Mouse (Mus musculus) MEL (cell line): ENCODE measurements around the gene Tcf25.

ENCODE experiments used
- CHD1 ChIP-seq: IDR thresholded peaks from 2 replicates; pipeline ENCODE4 v1.6.1; 2012; ENCODE audit warnings: low read depth, mild to moderate bottlenecking, inconsistent platforms, low read length, improper control_type of control experiment
- CHD2 ChIP-seq: IDR thresholded peaks from 2 replicates; pipeline ENCODE4 v1.6.1; 2011; ENCODE audit warnings: low read length, improper control_type of control experiment
- CTCF ChIP-seq, 3 experiments: IDR thresholded peaks in 2 of 3; conservative IDR thresholded peaks in 1 of 3; 2 replicates each; pipeline ENCODE4 v1.5.1; 2011 to 2012; ENCODE audit warnings: low read length in 3 of 3, low read depth in 2 of 3, mild to moderate bottlenecking in 2 of 3, improper control_type of control experiment in 1 of 3, inconsistent platforms in 1 of 3, mixed read lengths in 1 of 3, moderate library complexity in 1 of 3; ENCODE audit not compliant: control insufficient read depth in 1 of 3, insufficient read depth in 1 of 3, poor library complexity in 1 of 3, severe bottlenecking in 1 of 3
- EP300 ChIP-seq, 2 experiments: IDR thresholded peaks; 2 replicates each; pipeline ENCODE4 v1.6.1; 2011; ENCODE audit warnings: improper control_type of control experiment in 2 of 2, low read length in 2 of 2, low read depth in 1 of 2, mild to moderate bottlenecking in 1 of 2
- GABPA ChIP-seq: IDR thresholded peaks from 2 replicates; pipeline ENCODE4 v1.6.1; 2012; ENCODE audit warnings: low read depth, mild to moderate bottlenecking, inconsistent platforms, low read length, improper control_type of control experiment, moderate library complexity
- GATA1 ChIP-seq: IDR thresholded peaks from 2 replicates; pipeline ENCODE4 v1.6.1; 2011; ENCODE audit warnings: low read depth, low read length, improper control_type of control experiment
- MAX ChIP-seq: IDR thresholded peaks from 2 replicates; pipeline ENCODE4 v1.6.1; 2011; ENCODE audit warnings: low read length, improper control_type of control experiment
- MXI1 ChIP-seq: IDR thresholded peaks from 2 replicates; pipeline ENCODE4 v1.6.1; 2011; ENCODE audit warnings: mild to moderate bottlenecking, low read depth, low read length, improper control_type of control experiment
- POLR2A ChIP-seq, 2 experiments: IDR thresholded peaks; 2 replicates each; pipeline ENCODE4 v1.6.1; 2011 to 2012; ENCODE audit warnings: low read length in 2 of 2, mild to moderate bottlenecking in 2 of 2, control low read depth in 1 of 2, improper control_type of control experiment in 1 of 2, low read depth in 1 of 2, moderate library complexity in 1 of 2; ENCODE audit not compliant: control insufficient read depth in 1 of 2, insufficient read depth in 1 of 2, poor library complexity in 1 of 2
- POLR2AphosphoS2 ChIP-seq: IDR thresholded peaks from 2 replicates; pipeline ENCODE4 v1.6.1; 2011; ENCODE audit warnings: low read length, improper control_type of control experiment
- RAD21 ChIP-seq: IDR thresholded peaks from 2 replicates; pipeline ENCODE4 v1.6.1; 2011; ENCODE audit warnings: mild to moderate bottlenecking, low read depth, low read length, improper control_type of control experiment
- SIN3A ChIP-seq: IDR thresholded peaks from 2 replicates; pipeline ENCODE4 v1.6.1; 2012; ENCODE audit warnings: low read length, improper control_type of control experiment, inconsistent platforms
- USF1 ChIP-seq: IDR thresholded peaks from 2 replicates; pipeline ENCODE4 v1.6.1; 2014; ENCODE audit warnings: low read depth, mild to moderate bottlenecking, inconsistent platforms, low read length, improper control_type of control experiment, moderate library complexity
- ZNF384 ChIP-seq: IDR thresholded peaks from 2 replicates; pipeline ENCODE4 v1.6.1; 2012; ENCODE audit warnings: low read depth, mild to moderate bottlenecking, inconsistent platforms, low read length, improper control_type of control experiment

GRCm38 (mm10) chr8:123342911-123343310 is 30.6 kb upstream of the Tcf25 start:
- TF ChIP-seq POLR2AphosphoS2 = no peak
- TF ChIP-seq POLR2A (IDR thresholded peaks at IDR 0.05; ENCODE audit: control insufficient read depth in 1 of 2, insufficient read depth in 1 of 2, low read depth in 1 of 2, low read length in 2 of 2, poor library complexity in 1 of 2) = no peak
- TF ChIP-seq GATA1 = no peak
- TF ChIP-seq CTCF (IDR thresholded peaks at IDR 0.05 in 2 of 3, conservative IDR thresholded peaks at IDR 0.05 in 1 of 3; ENCODE audit: control insufficient read depth in 1 of 3, insufficient read depth in 1 of 3, low read depth in 2 of 3, low read length in 3 of 3, poor library complexity in 1 of 3, severe bottlenecking in 1 of 3) = no peak
- TF ChIP-seq ZNF384 = no peak
- TF ChIP-seq SIN3A = no peak
- TF ChIP-seq GABPA = no peak
- no peak for TF ChIP-seq CHD2
- no peak for TF ChIP-seq EP300 (IDR thresholded peaks at IDR 0.05; ENCODE audit: low read depth in 1 of 2, low read length in 2 of 2)
- TF ChIP-seq USF1 = no peak
- no peak for TF ChIP-seq MXI1
- TF ChIP-seq CHD1 = no peak
- TF ChIP-seq RAD21 = no peak
- no peak for TF ChIP-seq MAX
